In the genomic region with DNA sequence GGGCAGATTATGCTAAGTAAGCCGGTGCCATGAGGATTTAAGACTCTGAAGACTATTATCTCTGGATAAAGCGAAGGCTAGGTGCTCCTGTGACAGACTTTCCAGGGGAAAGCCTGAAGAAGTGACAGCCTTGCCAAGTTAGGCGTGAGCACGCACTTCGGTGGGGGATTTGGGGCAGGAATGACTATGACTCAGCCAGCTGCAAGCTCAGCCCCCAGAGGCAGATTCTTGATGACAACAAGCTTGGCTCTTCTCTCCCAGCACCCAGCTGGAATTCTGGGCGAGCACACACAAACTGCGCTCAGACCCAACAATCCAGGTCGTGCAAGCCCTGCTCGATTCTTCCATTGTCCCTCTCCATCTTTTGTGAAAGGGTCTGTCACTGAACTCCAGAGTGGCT, we compare ENCODE assay signal across 11 mouse cellular contexts.
DNase-seq lines count a peak whose midpoint lies in the region; ATAC-seq lines count a peak whose summit lies in the region.
"Had no signal": no experiment of that assay in that cellular context is flagged by ENCODE, and none has a peak within 500 bp of the region (broad histone marks: within the 10 kb centered on the region; RNA-seq: fewer than 3 reads in every experiment).

No protein-coding gene starts in this region.

- DNase-seq in retina, postnatal 1 day, result peak; percentile 15
- no peak for DNase-seq in retina, embryonic 14.5 days (ENCODE audit: low spot score)
- DNase-seq in gastrocnemius, adult 8-10 months (ENCODE audit: low spot score in 2 of 2), result peak; percentile 31 to 33
- peak; percentile 9 to 31 for DNase-seq in left cerebral cortex, postnatal 14 days (ENCODE audit: low spot score in 2 of 2)
- peak; percentile 6 to 21 for DNase-seq in right cerebral cortex, postnatal 36 days (ENCODE audit: low spot score in 2 of 2)
- DNase-seq in adrenal gland, postnatal 14 days, result no peak
- DNase-seq: cerebellum, adult 11-12 months; layer of hippocampus, adult 9-11 months had no signal

- no peak for ATAC-seq in cerebellum, adult (ENCODE audit: insufficient number of reproducible peaks, low FRiP score, low TSS enrichment)
- no peak for ATAC-seq in monocyte, adult 5-6 weeks (replicated peaks; ENCODE audit: insufficient number of reproducible peaks, low FRiP score, low TSS enrichment, poor library complexity, severe bottlenecking)
- ATAC-seq: activated CD4-positive, CD25-positive, alpha-beta regulatory T cell, adult 4 months had no signal

- intact Hi-C loops in left cerebral cortex, postnatal 14 days (cut with DNase I), result no loop called here

Comparison
In these comparisons a context has a peak if more than half of its experiments do, and no peak if none do; other contexts are left out.
1. DNase-seq: peak in retina, postnatal 1 day (single experiment), gastrocnemius, adult 8-10 months (2 of 2), left cerebral cortex, postnatal 14 days (2 of 2) and right cerebral cortex, postnatal 36 days (2 of 2); none in retina, embryonic 14.5 days (single experiment) and adrenal gland, postnatal 14 days (single experiment).